Mouse (Mus musculus) brown adipose tissue, adult 24 weeks (tissue): ENCODE results near the gene Pth2. TPM values are rescaled to one million over a fixed set of nuclear protein-coding genes. Genes with fewer than 3 reads are reported as not detected.

Experiments used
- H3K27ac ChIP-seq: fragments of 200-500 bp; replicated peaks from 2 replicates; pipeline ENCODE4 v1.5.1; 2012; ENCODE audit warnings: low read depth, mild to moderate bottlenecking, low read length
- H3K4me1 ChIP-seq: fragments of 200-500 bp; 2 replicates; pipeline ENCODE4 v1.6.1; 2012; ENCODE audit warnings: low read length, mixed read lengths; ENCODE audit not compliant: control insufficient read depth, insufficient read depth, insufficient read length
- H3K4me3 ChIP-seq: fragments of 200-500 bp; 2 replicates; pipeline ENCODE4 v1.5.1; 2012; ENCODE audit warnings: low read depth, mild to moderate bottlenecking, low read length, moderate library complexity; ENCODE audit not compliant: insufficient read depth
- polyA plus RNA-seq: library from polyadenylated mRNA; stranded (reverse); fragments of >200 nt; gene quantifications from 2 replicates; pipeline ENCODE4 v1.2.4, GENCODE M21; 2012; ENCODE audit not compliant: missing spikeins, insufficient read depth, insufficient read length

Pth2 gene
- polyA plus RNA-seq, 1 experiment = not detected

DNA sequence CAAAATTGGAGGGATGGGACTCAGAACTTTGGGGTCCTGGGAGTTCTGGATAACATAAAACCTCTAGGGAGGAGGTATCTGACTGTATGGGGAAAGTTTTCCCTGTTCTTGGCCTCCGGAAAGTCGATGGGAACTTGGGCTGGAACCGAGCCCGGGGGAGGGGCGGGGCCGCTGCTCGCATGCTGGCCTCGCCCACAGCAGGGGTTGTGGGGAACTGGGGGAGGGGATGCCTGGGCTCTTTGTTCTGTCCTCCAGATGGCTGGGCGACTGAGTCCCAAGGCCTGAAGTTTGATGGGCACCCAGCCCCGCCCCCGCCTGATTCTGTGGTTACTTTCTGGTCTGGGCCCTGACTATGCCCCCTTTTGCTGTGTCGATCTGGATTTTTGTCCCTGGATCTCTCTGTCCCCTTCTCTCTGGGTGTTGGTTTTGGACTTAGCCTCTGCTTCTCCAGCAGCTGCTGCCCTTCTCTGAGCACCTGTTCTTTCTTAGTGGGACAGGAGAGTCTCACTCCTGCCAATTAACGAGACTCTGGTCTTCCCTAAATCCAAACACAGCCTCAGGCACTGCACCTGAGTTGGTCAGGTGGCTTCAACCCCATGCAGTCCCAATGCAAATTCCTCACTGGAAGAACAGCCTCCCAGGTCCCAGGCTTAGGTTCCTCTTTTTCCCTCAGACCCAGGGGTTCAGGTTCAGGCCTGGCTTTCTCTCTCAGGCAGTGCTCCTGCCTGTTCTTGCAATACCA, 35.8 kb downstream of the Pth2 start:
- Histone ChIP-seq H3K4me1 (peaks cover 2% of the 10 kb centered on the region), H3K4me3 (peak overlapping the region; percentile 83), H3K27ac (no peak overlapping the region)

DNA sequence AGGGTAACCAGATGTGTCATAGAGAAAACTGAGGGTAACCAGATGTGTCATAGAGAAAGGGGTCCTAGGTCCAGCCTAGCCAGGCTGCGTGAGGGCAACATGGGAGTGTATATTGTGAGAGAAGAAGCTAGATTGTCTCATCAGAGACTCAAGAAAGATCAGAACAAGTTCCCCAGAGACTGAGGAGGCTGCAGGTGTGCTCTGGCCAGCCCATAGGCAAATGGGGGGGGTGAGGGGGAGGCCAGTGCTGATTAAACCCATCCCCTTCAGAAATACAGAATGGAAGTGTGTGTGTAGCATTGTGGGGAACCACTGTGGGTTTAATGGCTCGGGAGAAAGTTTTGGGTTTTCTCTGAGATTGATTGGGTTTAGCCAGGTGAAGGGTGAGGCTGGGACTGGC, 40.9 kb downstream of the Pth2 start:
- H3K4me3 ChIP-seq = no peak overlapping the region
- no peak overlapping the region for H3K27ac ChIP-seq
- H3K4me1 ChIP-seq = no peaks in the 10 kb centered on the region; the same call in 1 of the 2 replicates

DNA sequence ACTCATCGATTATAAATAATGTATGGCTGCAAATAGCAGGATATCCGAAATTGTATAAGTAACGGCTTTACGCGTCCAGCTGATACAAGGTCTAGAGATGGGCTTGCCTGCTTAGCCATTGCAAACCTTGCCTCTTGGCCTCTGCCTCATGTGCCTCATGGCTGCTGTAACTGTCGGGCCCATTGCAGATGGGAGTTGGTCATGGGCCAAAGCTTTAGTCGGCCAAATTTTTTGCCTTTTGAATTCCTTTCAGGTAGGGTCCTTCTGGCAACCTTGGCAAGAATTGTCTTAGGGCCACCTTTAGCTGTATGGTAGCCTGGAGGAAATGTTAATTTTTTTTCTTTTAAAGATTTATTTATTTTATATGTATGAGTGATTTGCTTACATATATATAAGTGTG, 44.0 kb downstream of the Pth2 start:
- H3K4me1 ChIP-seq = no peaks in the 10 kb centered on the region
- H3K27ac ChIP-seq = no peak overlapping the region
- H3K4me3 ChIP-seq = no peak overlapping the region

DNA sequence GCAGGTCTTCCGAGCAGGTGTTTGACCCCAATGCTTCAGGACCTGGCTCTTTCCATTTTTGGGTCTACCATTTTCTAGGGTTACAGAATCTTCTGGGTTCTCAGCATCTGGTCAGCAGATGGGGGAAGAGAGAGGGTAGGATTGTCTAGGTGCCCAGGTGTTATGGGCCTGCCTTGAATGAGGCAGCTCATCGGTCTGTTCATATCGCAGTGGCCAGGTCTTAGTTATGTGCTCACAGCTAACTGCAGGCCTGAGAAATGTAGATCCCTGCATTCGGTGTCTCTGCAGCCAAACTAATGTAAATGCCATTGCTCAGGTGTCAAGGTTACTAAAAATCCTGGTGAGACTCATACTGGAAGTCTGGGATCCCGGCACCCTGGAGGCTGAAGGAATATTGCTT, 45.6 kb downstream of the Pth2 start:
- Histone ChIP-seq H3K27ac (no peak overlapping the region), H3K4me3 (no peak overlapping the region), H3K4me1 (no peaks in the 10 kb centered on the region)

DNA sequence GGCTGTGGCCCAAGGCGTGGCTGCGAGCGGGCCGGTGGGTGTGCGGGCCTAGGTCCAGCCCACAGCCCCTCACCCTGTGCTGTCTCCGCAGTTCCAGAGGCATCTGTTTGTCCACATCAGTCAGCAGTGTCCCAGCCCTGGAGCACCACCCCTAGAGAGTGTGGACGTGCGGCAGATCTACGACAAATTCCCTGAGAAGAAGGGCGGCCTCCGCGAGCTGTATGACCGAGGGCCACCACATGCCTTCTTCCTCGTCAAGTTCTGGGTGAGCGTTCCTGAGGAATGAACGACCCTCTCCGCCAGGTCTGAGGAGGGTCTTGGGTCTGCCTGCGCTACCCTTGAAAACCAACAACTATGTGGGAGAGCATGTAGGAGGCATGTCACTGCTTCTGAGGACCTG, 47.8 kb downstream of the Pth2 start:
- Histone ChIP-seq H3K4me3 (no peak overlapping the region), H3K4me1 (no peaks in the 10 kb centered on the region; the same call in 1 of the 2 replicates)

DNA sequence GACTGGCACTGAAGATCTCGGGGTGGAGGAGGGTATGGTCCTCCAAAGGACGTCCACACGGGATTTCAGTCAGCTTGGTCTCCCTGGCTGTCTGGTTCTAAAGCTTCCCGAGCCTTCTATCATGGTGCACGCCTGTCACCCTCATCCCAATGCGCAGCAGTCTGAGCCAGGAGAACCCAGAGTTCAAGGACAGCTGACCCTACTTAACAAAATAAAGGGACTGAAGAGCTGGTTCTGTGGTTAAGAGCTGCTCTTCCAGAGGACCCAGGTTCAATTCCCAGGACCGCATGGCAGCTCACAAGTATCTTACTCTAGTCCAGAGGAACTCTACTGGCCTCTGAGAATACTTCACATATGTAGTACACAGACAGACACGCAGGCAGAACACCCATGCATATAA, 48.3 kb downstream of the Pth2 start:
- Histone ChIP-seq H3K4me3 (no peak overlapping the region), H3K27ac (no peak overlapping the region), H3K4me1 (peaks cover 4% of the 10 kb centered on the region; the same call in 1 of the 2 replicates)

More for the DNA sequence above, 47.8 kb downstream of the Pth2 start:
- no peak overlapping the region for H3K27ac ChIP-seq

DNA sequence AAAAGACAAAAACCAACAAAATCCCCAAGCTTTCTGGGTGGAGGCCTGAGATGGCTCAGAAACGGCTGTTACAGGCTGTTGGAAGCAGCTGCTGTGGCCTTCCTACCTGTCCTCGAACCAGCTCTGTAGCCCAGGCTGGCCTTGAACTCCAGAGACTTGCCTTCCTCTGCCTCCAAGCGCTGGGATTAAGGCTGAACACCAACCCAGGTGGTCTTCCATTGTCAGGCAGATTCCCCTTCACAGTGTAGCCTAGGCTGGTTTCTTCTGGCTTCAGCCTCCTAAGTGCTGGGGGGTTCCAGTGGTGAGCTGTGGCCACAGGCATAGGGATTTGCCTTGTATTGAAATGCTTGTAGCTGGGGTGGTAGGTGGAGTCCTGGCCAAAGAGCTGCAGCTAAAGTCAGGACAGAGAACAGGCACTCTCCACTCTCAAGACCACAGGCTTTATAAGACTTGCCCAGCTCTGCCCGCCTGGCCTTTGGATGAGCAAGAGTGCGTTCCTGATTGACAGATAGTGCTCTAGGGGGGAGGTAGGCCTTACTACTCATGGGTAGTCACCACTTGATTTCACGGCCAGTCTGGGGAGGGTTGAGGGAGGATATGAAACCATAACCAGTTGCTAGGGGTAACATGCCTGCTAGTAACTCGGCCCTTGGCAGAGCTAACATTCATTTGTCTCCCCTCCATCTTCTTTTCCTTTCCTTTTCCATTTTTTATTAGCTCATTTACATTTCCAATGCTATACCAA, 48.8 kb downstream of the Pth2 start:
- no peak overlapping the region for H3K27ac ChIP-seq
- no peak overlapping the region for H3K4me3 ChIP-seq
- peaks cover 9% of the 10 kb centered on the region for H3K4me1 ChIP-seq

DNA sequence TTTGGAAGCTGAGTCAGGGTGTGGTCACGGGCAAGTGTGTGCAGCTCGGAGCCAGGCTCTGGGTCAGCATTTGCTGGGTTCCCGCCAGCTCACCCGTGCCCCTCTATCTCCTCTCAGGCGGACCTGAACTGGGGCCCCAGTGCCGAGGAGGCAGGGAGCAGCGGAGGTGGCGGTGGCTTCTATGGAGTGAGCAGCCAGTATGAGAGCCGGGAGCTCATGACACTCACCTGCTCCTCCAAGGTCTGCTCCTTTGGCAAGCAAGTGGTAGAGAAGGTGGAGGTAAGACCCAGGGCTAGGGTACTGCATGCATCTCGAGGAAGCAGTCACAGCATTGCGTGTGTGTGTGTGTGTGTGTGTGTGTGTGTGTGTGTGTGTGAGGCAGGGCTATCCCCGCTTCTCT, 50.4 kb downstream of the Pth2 start:
- Histone ChIP-seq H3K4me1 (peaks cover 12% of the 10 kb centered on the region), H3K4me3 (no peak overlapping the region), H3K27ac (no peak overlapping the region)

Other genes with a start within 250 kb of the Pth2 start
- gene Tsks, start 237.8 kb upstream of the Pth2 start, polyA plus RNA-seq = not detected in 2 replicates
- gene Cpt1c, start 206.1 kb upstream of the Pth2 start, polyA plus RNA-seq = 0.58 and 0.75 TPM in 2 replicates
- 47.1 and 73.7 TPM in 2 replicates for gene Prmt1, start 194.4 kb upstream of the Pth2 start, polyA plus RNA-seq
- 40.8 and 41.4 TPM in 2 replicates for gene Irf3, start 183.3 kb upstream of the Pth2 start, polyA plus RNA-seq
- 8.9 and 9.1 TPM in 2 replicates for gene Bcl2l12, start 182.3 kb upstream of the Pth2 start, polyA plus RNA-seq
- gene Scaf1, start 164.6 kb upstream of the Pth2 start, polyA plus RNA-seq = 26.3 and 27.5 TPM in 2 replicates
- gene Rras, start 163.0 kb upstream of the Pth2 start, polyA plus RNA-seq = 76.5 and 82.6 TPM in 2 replicates
- gene Prr12, start 128.1 kb upstream of the Pth2 start, polyA plus RNA-seq = 4.8 and 5.4 TPM in 2 replicates
- 24.3 and 26.8 TPM in 2 replicates for gene Nosip, start 118.6 kb upstream of the Pth2 start, polyA plus RNA-seq
- gene Prrg2, start 118.3 kb upstream of the Pth2 start, polyA plus RNA-seq = 17.2 and 33.8 TPM in 2 replicates
- gene Rcn3, start 88.8 kb upstream of the Pth2 start, polyA plus RNA-seq = 12.7 and 16.4 TPM in 2 replicates
- gene Fcgrt, start 77.1 kb upstream of the Pth2 start, polyA plus RNA-seq = 167 and 170 TPM in 2 replicates
- 1,258 and 1,344 TPM in 2 replicates for gene Rps11, start 56.6 kb upstream of the Pth2 start, polyA plus RNA-seq
- 1,142 and 1,278 TPM in 2 replicates for gene Rpl13a, start 52.2 kb upstream of the Pth2 start, polyA plus RNA-seq
- gene Gm45713, start 44.8 kb upstream of the Pth2 start, polyA plus RNA-seq = not detected in 2 replicates
- gene Flt3l, start 44.6 kb upstream of the Pth2 start, polyA plus RNA-seq = 5.9 and 6.8 TPM in 2 replicates
- gene Pih1d1, start 26.7 kb upstream of the Pth2 start, polyA plus RNA-seq = 50.5 and 66.3 TPM in 2 replicates
- gene Aldh16a1, start 26.4 kb upstream of the Pth2 start, polyA plus RNA-seq = 28.0 and 30.9 TPM in 2 replicates
- not detected in 2 replicates for gene Slc17a7, start 17.0 kb upstream of the Pth2 start, polyA plus RNA-seq
- not detected in 2 replicates for gene Gfy, start 1.4 kb upstream of the Pth2 start, polyA plus RNA-seq
- not detected in 2 replicates for gene Ccdc155, start 23.9 kb downstream of the Pth2 start, polyA plus RNA-seq
- not detected in 2 replicates for gene Dkkl1, start 31.2 kb downstream of the Pth2 start, polyA plus RNA-seq
- gene Tead2, start 34.8 kb downstream of the Pth2 start, polyA plus RNA-seq = 3.2 and 4.9 TPM in 2 replicates
- gene Cd37, start 58.1 kb downstream of the Pth2 start, polyA plus RNA-seq = 4.1 and 4.5 TPM in 2 replicates
- not detected in 2 replicates for gene Slc6a16, start 60.1 kb downstream of the Pth2 start, polyA plus RNA-seq
- gene Slc6a21, start 96.5 kb downstream of the Pth2 start, polyA plus RNA-seq = not detected in 2 replicates
- gene Trpm4, start 152.8 kb downstream of the Pth2 start, polyA plus RNA-seq = 4.0 and 5.0 TPM in 2 replicates
- gene Hrc, start 154.3 kb downstream of the Pth2 start, polyA plus RNA-seq = 8.1 and 16.2 TPM in 2 replicates
- gene Ppfia3, start 186.0 kb downstream of the Pth2 start, polyA plus RNA-seq = not detected in 2 replicates
- not detected in 2 replicates for gene Lin7b, start 189.6 kb downstream of the Pth2 start, polyA plus RNA-seq
- gene Snrnp70, start 214.7 kb downstream of the Pth2 start, polyA plus RNA-seq = 69.0 and 82.7 TPM in 2 replicates
- gene Kcna7, start 224.7 kb downstream of the Pth2 start, polyA plus RNA-seq = 1.0 TPM in 1 of 2 replicates, not detected in the other
- gene Ntf5, start 232.7 kb downstream of the Pth2 start, polyA plus RNA-seq = not detected in 2 replicates
- not detected in 2 replicates for gene Lhb, start 239.8 kb downstream of the Pth2 start, polyA plus RNA-seq